Mouse (Mus musculus): ENCODE results near the gene Myom1. TPM values are rescaled to one million over a fixed set of nuclear protein-coding genes. Genes with fewer than 3 reads are reported as not detected.
"Not testable (repeated sequence)": the region's sequence is repeated elsewhere in the genome, so short reads cannot be mapped to it uniquely, and the experiment has no call there.

Gene Myom1
- 1,000 to 10,000 TPM; 1,078 to 1,194 TPM for total RNA-seq (2021)

- peak; percentile 98 to 99 for DNase-seq
- intact Hi-C loops (cut with DNase I), result loop anchor here (2.0 to 10.0 kb wide), 5 partner anchors 41 to 1617 kb away; partner anchors contain the start of genes Lpin2 and Zbtb14
These were observed at the start of gene Myom1 for GRCm38 (mm10) chr17:71002081-71002743. Myom1 (plus strand) TSS chr17:71002633.

GRCm38 (mm10) chr17:70963546-70963945, 38.9 kb upstream of the Myom1 start:
- intact Hi-C loops (cut with DNase I), result not testable (repeated sequence)

GRCm38 (mm10) chr17:70965281-70965680, 37.2 kb upstream of the Myom1 start:
- intact Hi-C loops (cut with DNase I), result loop anchor here (5.0 kb wide), 3 partner anchors 228 to 438 kb away; no protein-coding TSS in a partner anchor
- no peak for DNase-seq

More at GRCm38 (mm10) chr17:70963546-70963945, 38.9 kb upstream of the Myom1 start:
- peak; percentile 94 to 99 for DNase-seq

GRCm38 (mm10) chr17:70966126-70966525, 36.3 kb upstream of the Myom1 start:
- intact Hi-C loops (cut with DNase I), result loop anchor here (5.0 kb wide), 3 partner anchors 229 to 439 kb away; no protein-coding TSS in a partner anchor

GRCm38 (mm10) chr17:70967191-70967590, 35.2 kb upstream of the Myom1 start:
- intact Hi-C loops (cut with DNase I), result loop anchor here (5.0 kb wide), 3 partner anchors 230 to 440 kb away; no protein-coding TSS in a partner anchor
- DNase-seq, result no peak

More at GRCm38 (mm10) chr17:70966126-70966525, 36.3 kb upstream of the Myom1 start:
- DNase-seq, result no peak

- intact Hi-C loops (cut with DNase I), result loop anchor here (1.0 to 5.0 kb wide), 6 partner anchors 120 to 440 kb away; no protein-coding TSS in a partner anchor
- DNase-seq, result no peak
These were observed 34.8 kb upstream of the Myom1 start for GRCm38 (mm10) chr17:70967646-70968045.

GRCm38 (mm10) chr17:70968606-70969191, 33.7 kb upstream of the Myom1 start:
- intact Hi-C loops (cut with DNase I), result loop anchor here (1.0 to 5.0 kb wide), 6 partner anchors 121 to 441 kb away; no protein-coding TSS in a partner anchor
- no peak for DNase-seq

GRCm38 (mm10) chr17:70971206-70971605, 31.2 kb upstream of the Myom1 start:
- DNase-seq, result no peak
- intact Hi-C loops (cut with DNase I), result no loop called here

- no peak for DNase-seq
- intact Hi-C loops (cut with DNase I), result no loop called here
These were observed 29.0 kb upstream of the Myom1 start for GRCm38 (mm10) chr17:70973398-70973797.

- intact Hi-C loops (cut with DNase I), result not testable (repeated sequence)
These were observed 28.4 kb upstream of the Myom1 start for GRCm38 (mm10) chr17:70974065-70974464.

GRCm38 (mm10) chr17:70977799-70978198, 24.6 kb upstream of the Myom1 start:
- intact Hi-C loops (cut with DNase I), result no loop called here
- DNase-seq, result no peak

More at GRCm38 (mm10) chr17:70974065-70974464, 28.4 kb upstream of the Myom1 start:
- DNase-seq, result not testable (repeated sequence)

- no peak for DNase-seq
- intact Hi-C loops (cut with DNase I), result no loop called here
These were observed 22.8 kb upstream of the Myom1 start for GRCm38 (mm10) chr17:70979345-70980223.

GRCm38 (mm10) chr17:70985501-70986354, 16.7 kb upstream of the Myom1 start:
- intact Hi-C loops (cut with DNase I), result loop anchor here (5.0 kb wide), 1 partner anchor 212 kb away; no protein-coding TSS in a partner anchor

GRCm38 (mm10) chr17:70986355-70986740, 16.1 kb upstream of the Myom1 start:
- no peak for DNase-seq
- intact Hi-C loops (cut with DNase I), result loop anchor here (5.0 kb wide), 1 partner anchor 211 kb away; no protein-coding TSS in a partner anchor

More at GRCm38 (mm10) chr17:70985501-70986354, 16.7 kb upstream of the Myom1 start:
- DNase-seq, result no peak

- intact Hi-C loops (cut with DNase I), result loop anchor here (5.0 kb wide), 1 partner anchor 210 kb away; no protein-coding TSS in a partner anchor
- no peak for DNase-seq
These were observed 15.4 kb upstream of the Myom1 start for GRCm38 (mm10) chr17:70986831-70987660.

- no peak for DNase-seq
- intact Hi-C loops (cut with DNase I), result loop anchor here (5.0 kb wide), 1 partner anchor 209 kb away; no protein-coding TSS in a partner anchor
These were observed 14.1 kb upstream of the Myom1 start for GRCm38 (mm10) chr17:70988337-70988767.

GRCm38 (mm10) chr17:70989430-70989829, 13.0 kb upstream of the Myom1 start:
- intact Hi-C loops (cut with DNase I), result loop anchor here (5.0 kb wide), 1 partner anchor 208 kb away; no protein-coding TSS in a partner anchor
- DNase-seq, result no peak

- intact Hi-C loops (cut with DNase I), result loop anchor here (5.0 kb wide), 1 partner anchor 207 kb away; no protein-coding TSS in a partner anchor
- DNase-seq, result no peak
These were observed 12.4 kb upstream of the Myom1 start for GRCm38 (mm10) chr17:70989991-70990390.
